Mouse (Mus musculus): ENCODE data around the gene Gm21974. TPM values are rescaled to one million over a fixed set of nuclear protein-coding genes. Genes with fewer than 3 reads are reported as not detected.
"Not testable (repeated sequence)": the region's sequence is repeated elsewhere in the genome, so short reads cannot be mapped to it uniquely, and the experiment has no call there.

Gene Gm21974
- polyA plus RNA-seq, 1 experiment from 2014 or later, result not detected

- ATAC-seq, result no peak
- no peaks in the 10 kb centered on the region for H3K9me3 ChIP-seq
- 80% methylated on average over 5 of the region's 5 CpGs for WGBS
- no peak overlapping the region for H3K4me2 ChIP-seq (replicated peaks)
- H3K27me3 ChIP-seq (replicated peaks), result no peaks in the 10 kb centered on the region
- peaks cover 22% of the 10 kb centered on the region for H3K36me3 ChIP-seq
- H3K27ac ChIP-seq, result no peak overlapping the region
- H3K4me3 ChIP-seq (replicated peaks), result no peak overlapping the region
- H3K9ac ChIP-seq, result no peak overlapping the region
- H3K4me1 ChIP-seq (replicated peaks), result peaks cover 20% of the 10 kb centered on the region; the same call in 1 of the 2 replicates
These were observed 25.0 kb downstream of the Gm21974 start for GRCm38 (mm10) chr7:127870136-127870821.

DNA sequence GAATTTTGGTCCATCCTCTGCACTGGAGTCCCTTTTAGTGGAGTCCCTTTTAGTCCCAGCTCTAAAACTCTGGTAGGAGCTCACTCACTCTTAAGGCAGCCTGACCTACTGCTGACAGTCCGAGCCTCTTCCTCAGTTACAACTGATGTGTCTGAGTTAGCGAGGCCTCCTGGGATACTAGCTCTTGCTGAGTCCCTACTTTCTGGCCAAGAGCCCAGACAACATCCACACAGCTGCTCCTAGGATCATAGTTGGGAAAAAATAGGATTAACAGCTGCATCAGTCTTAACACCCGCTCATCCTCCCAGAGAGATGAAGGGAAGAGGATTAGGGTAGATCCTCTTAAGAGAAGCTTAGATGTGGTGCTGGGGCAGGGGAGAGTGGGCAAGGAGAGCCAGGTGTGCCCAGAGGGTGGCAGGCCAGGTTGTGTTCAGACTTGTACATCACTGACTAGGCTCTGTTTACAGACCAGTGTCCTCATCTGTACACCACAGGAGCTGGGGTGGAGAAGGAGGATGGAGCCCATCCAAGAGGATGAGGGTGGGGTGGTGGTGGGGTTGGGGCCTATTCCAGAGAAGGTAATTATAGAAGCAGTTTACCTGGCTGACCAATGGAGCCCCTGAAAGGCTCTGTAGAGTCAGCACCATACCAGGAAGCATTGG, 26.0 kb downstream of the Gm21974 start:
- no peaks in the 10 kb centered on the region for H3K27me3 ChIP-seq (replicated peaks)
- no peak overlapping the region for H3K9ac ChIP-seq
- H3K4me1 ChIP-seq (replicated peaks), result peaks cover 16% of the 10 kb centered on the region; the same call in 1 of the 2 replicates
- H3K4me2 ChIP-seq (replicated peaks), result no peak overlapping the region
- 55% methylated on average over 3 of the region's 3 CpGs for WGBS
- peaks cover 22% of the 10 kb centered on the region for H3K36me3 ChIP-seq
- H3K4me3 ChIP-seq (replicated peaks), result no peak overlapping the region
- H3K27ac ChIP-seq, result peak overlapping the region; percentile 13; the same call in 1 of the 2 replicates
- H3K9me3 ChIP-seq, result no peaks in the 10 kb centered on the region
- ATAC-seq, result peak; percentile 59

DNA sequence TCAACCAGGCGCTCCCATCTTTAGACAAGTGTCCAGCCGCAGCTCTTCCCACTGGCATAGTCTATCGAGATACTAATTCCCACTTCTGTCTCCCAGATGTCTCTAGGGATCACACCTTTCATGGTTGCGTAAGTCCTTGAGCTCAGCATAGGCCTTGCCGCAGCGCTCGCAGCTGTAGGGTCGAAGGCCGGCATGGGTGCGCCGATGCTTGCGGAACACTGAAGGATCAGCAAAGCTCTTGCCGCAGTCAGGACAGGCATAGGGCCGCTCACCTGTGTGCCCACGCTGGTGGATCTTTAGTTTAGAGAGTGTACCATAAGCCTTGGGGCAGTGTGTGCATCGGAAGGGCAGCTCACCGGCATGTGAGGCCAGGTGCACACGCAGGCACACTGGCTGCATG, 27.6 kb downstream of the Gm21974 start:
- no peak for ATAC-seq
- Histone ChIP-seq H3K4me3 (replicated peaks) (no peak overlapping the region), H3K27me3 (replicated peaks) (no peaks in the 10 kb centered on the region), H3K36me3 (peaks cover 22% of the 10 kb centered on the region), H3K4me2 (replicated peaks) (no peak overlapping the region), H3K27ac (no peak overlapping the region), H3K4me1 (replicated peaks) (peaks cover 7% of the 10 kb centered on the region; the same call in 1 of the 2 replicates), H3K9ac (no peak overlapping the region), H3K9me3 (no peaks in the 10 kb centered on the region)
- 96% methylated on average over 18 of the region's 18 CpGs for WGBS

DNA sequence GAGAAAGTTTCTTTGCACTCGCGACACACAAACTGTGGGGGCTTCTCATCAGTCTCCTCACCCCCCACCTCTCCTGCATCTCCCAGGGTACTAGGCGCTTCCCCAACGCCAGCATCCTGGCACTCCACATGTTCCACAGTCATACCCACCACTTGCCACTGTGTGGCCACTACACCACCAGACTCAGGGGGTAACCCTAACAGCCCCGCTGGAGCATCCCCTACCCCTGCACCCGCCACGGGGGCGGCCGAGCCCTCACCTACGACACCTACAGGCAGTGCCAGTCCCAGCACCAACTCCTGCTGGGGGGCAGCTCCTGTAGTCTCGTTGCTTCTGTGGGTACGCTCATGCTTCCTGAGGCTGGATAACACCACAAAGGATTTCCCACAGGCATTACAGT, 28.8 kb downstream of the Gm21974 start:
- H3K4me1 ChIP-seq (replicated peaks), result peaks cover 7% of the 10 kb centered on the region; the same call in 1 of the 2 replicates
- H3K4me3 ChIP-seq (replicated peaks), result no peak overlapping the region
- H3K9ac ChIP-seq, result no peak overlapping the region
- peaks cover 22% of the 10 kb centered on the region for H3K36me3 ChIP-seq
- 98% methylated on average over 12 of the region's 12 CpGs for WGBS
- no peak for ATAC-seq
- no peak overlapping the region for H3K4me2 ChIP-seq (replicated peaks)
- H3K27ac ChIP-seq, result no peak overlapping the region
- H3K27me3 ChIP-seq (replicated peaks), result no peaks in the 10 kb centered on the region
- H3K9me3 ChIP-seq, result no peaks in the 10 kb centered on the region

GRCm38 (mm10) chr7:127858258-127858657, 37.0 kb downstream of the Gm21974 start:
- 90% methylated on average over 6 of the region's 6 CpGs for WGBS
- Histone ChIP-seq H3K9ac (no peak overlapping the region), H3K27ac (no peak overlapping the region), H3K36me3 (no peaks in the 10 kb centered on the region), H3K4me2 (replicated peaks) (no peak overlapping the region), H3K27me3 (replicated peaks) (no peaks in the 10 kb centered on the region), H3K9me3 (no peaks in the 10 kb centered on the region), H3K4me3 (replicated peaks) (no peak overlapping the region), H3K4me1 (replicated peaks) (no peaks in the 10 kb centered on the region)
- ATAC-seq, result no peak

- WGBS, result 68% methylated on average over 5 of the region's 5 CpGs
- H3K9ac ChIP-seq, result no peak overlapping the region
- no peaks in the 10 kb centered on the region for H3K9me3 ChIP-seq
- peaks cover 4% of the 10 kb centered on the region for H3K36me3 ChIP-seq
- no peaks in the 10 kb centered on the region for H3K4me1 ChIP-seq (replicated peaks)
- ATAC-seq, result no peak
- no peaks in the 10 kb centered on the region for H3K27me3 ChIP-seq (replicated peaks)
- no peak overlapping the region for H3K4me2 ChIP-seq (replicated peaks)
- H3K27ac ChIP-seq, result no peak overlapping the region
- no peak overlapping the region for H3K4me3 ChIP-seq (replicated peaks)
These were observed 44.3 kb downstream of the Gm21974 start for GRCm38 (mm10) chr7:127850906-127851305.

DNA sequence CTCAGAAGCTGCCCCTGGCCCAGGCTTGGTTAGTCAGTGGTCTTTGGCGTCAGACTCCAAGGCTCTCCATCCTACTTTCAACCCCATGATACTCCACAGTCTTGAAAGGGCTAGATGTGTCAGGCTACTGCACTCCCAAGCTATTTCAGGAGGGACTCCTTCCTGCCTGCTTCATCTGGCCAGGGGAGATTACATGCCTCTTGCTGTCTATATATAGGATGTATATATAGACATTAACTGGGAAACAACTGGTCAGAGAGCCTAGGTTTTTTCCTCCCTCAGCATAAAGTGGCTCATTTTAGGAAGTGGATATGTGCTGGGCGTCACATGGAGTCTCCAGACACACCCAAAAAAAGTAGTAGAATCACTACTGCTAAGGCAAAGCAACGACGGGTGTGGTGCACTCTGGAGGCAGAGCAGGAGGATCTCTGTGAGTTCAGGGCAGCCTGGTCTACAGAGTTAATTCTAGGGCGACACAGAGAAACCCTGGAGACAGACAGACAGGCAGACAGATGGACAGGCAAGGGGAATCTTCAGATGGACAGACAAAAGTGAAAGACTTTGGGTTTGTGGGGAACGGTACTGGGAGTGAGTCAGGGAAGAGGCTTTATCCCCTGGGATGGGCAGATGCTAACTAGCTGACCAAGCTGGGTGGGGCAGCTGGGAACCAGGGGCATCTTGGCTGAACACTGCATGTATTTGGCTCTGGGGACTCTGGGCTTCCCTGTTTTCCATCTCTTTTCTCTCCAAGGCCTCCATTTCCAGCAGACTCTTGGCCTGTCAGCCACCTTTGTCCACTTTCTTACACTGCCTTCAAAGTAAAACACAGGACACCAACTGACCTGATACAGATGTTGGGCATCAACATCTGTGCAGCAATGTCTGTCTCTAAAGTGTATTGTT, 45.0 kb downstream of the Gm21974 start:
- WGBS, result 70% methylated on average over 6 of the region's 6 CpGs
- no peak for ATAC-seq
- no peak overlapping the region for H3K4me3 ChIP-seq (replicated peaks)

DNA sequence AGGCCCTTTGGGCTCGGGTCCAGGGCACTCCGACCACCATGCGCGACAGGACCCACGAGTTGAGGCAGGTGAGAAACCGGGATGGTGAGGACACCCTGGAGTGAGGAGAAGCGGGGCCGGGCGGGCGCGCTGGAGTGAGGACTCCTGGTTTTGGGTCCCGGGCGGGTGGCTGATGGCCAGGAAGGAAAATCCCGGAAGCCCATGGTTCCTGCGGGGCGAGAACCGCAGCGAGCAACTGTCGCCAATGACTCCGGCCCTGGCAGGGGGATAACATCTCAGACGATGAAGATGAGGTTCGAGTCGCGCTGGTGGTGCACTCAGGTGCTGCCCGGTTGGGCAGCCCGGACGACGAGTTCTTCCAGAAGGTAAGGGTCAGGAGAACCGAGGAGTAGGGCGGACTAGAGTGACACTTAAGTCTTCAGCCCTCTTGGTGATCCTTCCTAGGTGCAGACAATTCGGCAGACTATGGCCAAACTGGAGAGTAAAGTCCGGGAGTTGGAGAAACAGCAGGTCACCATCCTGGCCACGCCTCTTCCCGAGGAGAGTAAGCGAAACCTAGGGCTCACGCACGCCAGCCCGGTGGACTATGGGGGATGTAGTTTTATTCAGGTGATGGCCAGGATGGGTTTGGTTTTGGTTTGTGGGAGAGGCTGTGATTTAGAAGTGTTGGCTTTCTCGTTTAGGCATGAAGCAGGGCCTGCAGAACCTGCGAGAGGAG, 53.1 kb downstream of the Gm21974 start:
- Histone ChIP-seq H3K36me3 (peaks cover 12% of the 10 kb centered on the region; the same call in 1 of the 2 replicates), H3K4me3 (replicated peaks) (peak overlapping the region; percentile 82), H3K27ac (peak overlapping the region; percentile 88), H3K27me3 (replicated peaks) (no peaks in the 10 kb centered on the region), H3K9ac (peak overlapping the region; percentile 72), H3K4me1 (replicated peaks) (peaks cover 5% of the 10 kb centered on the region; the same call in 1 of the 2 replicates), H3K9me3 (no peaks in the 10 kb centered on the region), H3K4me2 (replicated peaks) (peak overlapping the region; percentile 77)
- WGBS, result under 1% methylated on average over 40 of the region's 40 CpGs
- ATAC-seq, result peak; percentile 78

More for the DNA sequence above, 45.0 kb downstream of the Gm21974 start:
- Histone ChIP-seq H3K36me3 (peaks cover 4% of the 10 kb centered on the region), H3K9ac (no peak overlapping the region), H3K27ac (no peak overlapping the region), H3K4me2 (replicated peaks) (no peak overlapping the region), H3K27me3 (replicated peaks) (no peaks in the 10 kb centered on the region), H3K9me3 (no peaks in the 10 kb centered on the region), H3K4me1 (replicated peaks) (no peaks in the 10 kb centered on the region)

- peak; percentile 94 for ATAC-seq
- whole genome bisulfite sequencing, result under 1% methylated on average over 42 of the region's 46 CpGs
- no peaks in the 10 kb centered on the region for H3K27me3 ChIP-seq (replicated peaks)
- H3K9me3 ChIP-seq, result no peaks in the 10 kb centered on the region
- peaks cover 5% of the 10 kb centered on the region; the same call in 1 of the 2 replicates for H3K4me1 ChIP-seq (replicated peaks)
- peak overlapping the region; percentile 77 for H3K4me2 ChIP-seq (replicated peaks)
- H3K4me3 ChIP-seq (replicated peaks), result peak overlapping the region; percentile 82
- H3K9ac ChIP-seq, result peak overlapping the region; percentile 72
- H3K36me3 ChIP-seq, result peaks cover 8% of the 10 kb centered on the region; the same call in 1 of the 2 replicates
- H3K27ac ChIP-seq, result peak overlapping the region; percentile 88
These were observed 53.8 kb downstream of the Gm21974 start for GRCm38 (mm10) chr7:127841340-127842000.

DNA sequence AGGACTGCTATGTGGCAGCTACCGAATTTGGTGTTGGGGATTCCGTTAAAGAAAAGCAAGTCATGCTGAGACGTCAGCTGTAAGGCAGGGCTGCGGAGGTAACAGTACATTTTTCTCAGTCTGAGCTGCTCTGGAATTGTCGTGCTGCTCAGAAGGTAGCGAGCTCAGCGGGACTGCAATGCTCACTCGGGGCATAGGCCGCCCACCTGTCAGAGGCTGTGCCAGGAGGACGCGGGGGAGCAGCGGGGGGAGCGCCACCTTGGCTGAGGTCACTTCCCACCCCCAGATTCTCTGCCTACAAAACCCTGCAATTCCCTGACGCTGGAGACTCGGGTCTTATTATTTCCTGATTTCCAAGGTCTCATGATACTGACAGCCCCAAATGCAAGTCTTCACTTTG, 54.4 kb downstream of the Gm21974 start:
- ATAC-seq, result peak; percentile 34
- peaks cover 5% of the 10 kb centered on the region; the same call in 1 of the 2 replicates for H3K4me1 ChIP-seq (replicated peaks)
- 6% methylated on average over 15 of the region's 15 CpGs for WGBS
- peak overlapping the region; percentile 77 for H3K4me2 ChIP-seq (replicated peaks)
- H3K36me3 ChIP-seq, result peaks cover 8% of the 10 kb centered on the region; the same call in 1 of the 2 replicates
- H3K9me3 ChIP-seq, result no peaks in the 10 kb centered on the region
- no peaks in the 10 kb centered on the region for H3K27me3 ChIP-seq (replicated peaks)
- peak overlapping the region; percentile 72 for H3K9ac ChIP-seq
- H3K4me3 ChIP-seq (replicated peaks), result peak overlapping the region; percentile 82
- peak overlapping the region; percentile 88 for H3K27ac ChIP-seq

GRCm38 (mm10) chr7:127840031-127840430, 55.2 kb downstream of the Gm21974 start:
- H3K36me3 ChIP-seq; H3K27ac ChIP-seq; H3K4me2 ChIP-seq (replicated peaks); H3K4me3 ChIP-seq (replicated peaks); H3K4me1 ChIP-seq (replicated peaks); ATAC-seq; H3K9ac ChIP-seq; H3K27me3 ChIP-seq (replicated peaks); H3K9me3 ChIP-seq: not testable (repeated sequence)
- 82% methylated on average over 2 of the region's 2 CpGs for WGBS

Data from intestine, embryonic 15.5 days (tissue).